Mouse (Mus musculus) forebrain, embryonic 11.5 days (tissue): ENCODE results near the gene Akap6. TPM values are rescaled to one million over a fixed set of nuclear protein-coding genes. Genes with fewer than 3 reads are reported as not detected.

Experiments
- ATAC-seq: fragments of 200-750 bp; cut with Nextera tagmentation; replicated peaks from 2 replicates; pipeline ENCODE4 v1.8.0; 2017; ENCODE audit warnings: moderate TSS enrichment; ENCODE audit not compliant: low FRiP score
- DNase-seq: peaks from one replicate; pipeline ENCODE4 v3.0.0-alpha.2; 2017; ENCODE audit warnings: low spot score
- H3K27ac ChIP-seq: fragments of 300-500 bp; sonication (generic); 2 replicates; pipeline ENCODE4 v1.5.1; 2014; ENCODE audit warnings: low read depth, low read length
- H3K27me3 ChIP-seq: fragments of 300-500 bp; sonication (generic); 2 replicates; pipeline ENCODE4 v1.6.1; 2014; ENCODE audit warnings: mild to moderate bottlenecking, low read length, mixed read lengths; ENCODE audit not compliant: control insufficient read depth, insufficient read depth
- H3K36me3 ChIP-seq: fragments of 300-500 bp; sonication (generic); 2 replicates; pipeline ENCODE4 v1.6.1; 2014; ENCODE audit warnings: mild to moderate bottlenecking, low read length, moderate library complexity, mixed read lengths; ENCODE audit not compliant: control insufficient read depth, insufficient read depth
- H3K4me1 ChIP-seq: fragments of 300-500 bp; sonication (generic); replicated peaks from 2 replicates; pipeline ENCODE4 v1.6.1; 2014; ENCODE audit warnings: low read length, mixed read lengths; ENCODE audit not compliant: control insufficient read depth, insufficient read depth
- H3K4me2 ChIP-seq: fragments of 300-500 bp; sonication (generic); 2 replicates; pipeline ENCODE4 v1.6.1; 2014; ENCODE audit warnings: low read depth, mild to moderate bottlenecking, low read length, moderate library complexity, mixed read lengths; ENCODE audit not compliant: severe bottlenecking
- H3K4me3 ChIP-seq: fragments of 300-500 bp; sonication (generic); 2 replicates; pipeline ENCODE4 v1.5.1; 2014; ENCODE audit warnings: low read depth, low read length
- H3K9ac ChIP-seq: fragments of 300-500 bp; sonication (generic); 2 replicates; pipeline ENCODE4 v1.6.1; 2014; ENCODE audit warnings: low read length
- H3K9me3 ChIP-seq: fragments of 300-500 bp; sonication (generic); 2 replicates; pipeline ENCODE4 v1.6.1; 2016; ENCODE audit warnings: low read length, mixed read lengths; ENCODE audit not compliant: control insufficient read depth
- whole genome bisulfite sequencing: fragments of 180-500 bp; shearing (Covaris S2); extraction: QIAGEN DNeasy Blood & Tissue Kit; methylation state at CpG from one replicate; pipeline ENCODE4 v1.1.7; 2014; 5-methylcytosine and 5-hydroxymethylcytosine counted together
- polyA plus RNA-seq: library from polyadenylated mRNA; unstranded; fragments of >200 nt; fragmentation: Nextera tagmentation; extraction: Ambion mirVana; gene quantifications from 2 replicates; pipeline ENCODE4 v1.2.1, GENCODE M21; 2014

Gene Akap6
- polyA plus RNA-seq, 1 experiment from 2014 or later: 13.2 TPM

DNA sequence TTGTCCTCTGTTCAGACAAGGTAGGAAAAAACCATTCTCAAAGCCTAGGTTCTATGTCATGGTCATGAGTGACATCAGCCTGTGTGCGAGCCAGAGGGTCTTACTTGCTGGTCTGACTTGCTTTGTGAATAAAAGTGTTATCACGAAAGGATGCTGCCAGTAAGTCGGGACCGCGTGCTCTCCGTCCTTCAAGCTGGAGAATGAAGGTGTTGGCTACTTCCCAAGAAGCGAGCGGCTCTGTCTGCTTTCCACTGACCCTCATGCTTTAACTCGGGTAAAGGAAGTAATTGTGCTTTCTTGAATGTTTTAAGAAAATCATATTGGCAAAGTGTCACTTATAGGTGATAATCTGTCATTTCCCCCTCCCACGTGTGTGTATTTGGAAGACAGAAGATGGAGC, 198.9 kb downstream of the Akap6 start:
- no peak overlapping the region for H3K4me3 ChIP-seq
- 90% methylated on average over 10 of the region's 10 CpGs for WGBS
- DNase-seq (peak; percentile 34), ATAC-seq (no peak)
- H3K9me3 ChIP-seq: no peaks in the 10 kb centered on the region
- H3K4me2 ChIP-seq: no peak overlapping the region
- H3K27me3 ChIP-seq: no peaks in the 10 kb centered on the region
- H3K36me3 ChIP-seq: no peaks in the 10 kb centered on the region
- no peak overlapping the region for H3K9ac ChIP-seq
- H3K27ac ChIP-seq: no peak overlapping the region
- no peaks in the 10 kb centered on the region for H3K4me1 ChIP-seq

DNA sequence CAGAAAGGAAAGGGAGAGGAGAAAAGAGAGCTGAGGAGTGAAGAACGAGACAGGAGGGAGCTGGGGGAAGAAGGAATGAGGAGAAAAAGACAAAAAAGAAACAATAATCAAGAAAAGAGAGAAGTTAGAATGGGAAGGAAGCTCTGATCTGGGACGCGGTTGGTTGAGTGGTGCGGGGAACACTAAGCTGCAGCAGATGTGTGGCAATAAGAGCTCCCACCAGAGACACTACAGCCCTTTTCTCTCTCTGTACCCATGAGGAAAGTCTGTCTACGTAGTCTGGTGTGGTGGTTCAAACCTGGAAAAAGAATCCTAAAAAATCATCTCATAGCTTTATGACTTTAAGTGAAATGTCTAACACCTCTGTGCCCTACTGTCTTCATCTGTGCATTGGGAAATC, 204.9 kb downstream of the Akap6 start:
- Histone ChIP-seq H3K27me3 (no peaks in the 10 kb centered on the region), H3K27ac (no peak overlapping the region), H3K4me1 (no peaks in the 10 kb centered on the region; the same call in 1 of the 2 replicates), H3K9ac (no peak overlapping the region), H3K9me3 (no peaks in the 10 kb centered on the region), H3K36me3 (no peaks in the 10 kb centered on the region), H3K4me3 (no peak overlapping the region), H3K4me2 (no peak overlapping the region)
- no peak for ATAC-seq
- no peak for DNase-seq
- 86% methylated on average over 5 of the region's 5 CpGs for WGBS

DNA sequence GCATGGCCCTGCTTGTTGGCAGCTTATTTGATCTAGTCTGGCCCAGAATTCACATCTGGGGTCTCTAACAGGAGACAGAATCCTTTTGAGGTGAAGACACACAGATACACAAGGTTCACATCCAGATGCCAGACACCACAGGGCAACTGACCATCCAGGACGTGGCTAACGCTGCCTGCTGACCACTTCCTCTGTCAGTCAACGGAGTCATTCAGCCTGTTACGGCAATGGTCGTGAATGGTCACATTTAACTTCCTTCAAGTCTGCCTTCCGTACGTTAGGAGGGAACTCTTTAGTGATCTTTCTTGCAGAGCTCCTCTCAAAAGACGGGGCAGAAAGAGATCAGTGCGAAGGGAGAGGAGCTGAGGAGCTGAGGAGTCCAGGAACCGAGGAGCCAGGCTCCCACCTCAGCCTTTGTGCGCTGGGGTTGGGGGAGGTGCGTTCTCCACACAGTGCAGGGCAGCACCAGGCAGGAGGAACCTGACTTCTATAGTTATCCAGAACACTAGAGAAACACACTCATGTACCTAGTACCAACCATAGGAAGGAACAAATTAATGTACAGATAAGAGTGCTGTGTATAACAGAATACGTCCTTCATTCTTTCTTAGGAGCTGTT, 209.4 kb downstream of the Akap6 start:
- H3K9me3 ChIP-seq: no peaks in the 10 kb centered on the region
- no peak overlapping the region for H3K9ac ChIP-seq
- no peaks in the 10 kb centered on the region for H3K36me3 ChIP-seq
- no peaks in the 10 kb centered on the region for H3K27me3 ChIP-seq
- H3K4me1 ChIP-seq: no peaks in the 10 kb centered on the region; the same call in 1 of the 2 replicates
- no peak overlapping the region for H3K4me3 ChIP-seq
- no peak for ATAC-seq
- no peak overlapping the region for H3K27ac ChIP-seq
- no peak for DNase-seq
- WGBS: 66% methylated on average over 13 of the region's 13 CpGs
- no peak overlapping the region for H3K4me2 ChIP-seq

- Histone ChIP-seq H3K4me1 (no peaks in the 10 kb centered on the region; the same call in 1 of the 2 replicates), H3K27me3 (no peaks in the 10 kb centered on the region)
- WGBS: 84% methylated on average over 13 of the region's 13 CpGs
Measured at GRCm38 (mm10) chr12:52910345-52910744, 211.2 kb downstream of the Akap6 start.

GRCm38 (mm10) chr12:52910819-52911218, 211.6 kb downstream of the Akap6 start:
- Histone ChIP-seq H3K4me3 (no peak overlapping the region), H3K27me3 (no peaks in the 10 kb centered on the region), H3K9ac (no peak overlapping the region), H3K9me3 (no peaks in the 10 kb centered on the region), H3K36me3 (no peaks in the 10 kb centered on the region), H3K4me2 (no peak overlapping the region), H3K27ac (no peak overlapping the region), H3K4me1 (no peaks in the 10 kb centered on the region)
- WGBS: 26% methylated on average over 8 of the region's 8 CpGs
- ATAC-seq (no peak), DNase-seq (peak; percentile 88)

More at GRCm38 (mm10) chr12:52910345-52910744, 211.2 kb downstream of the Akap6 start:
- H3K27ac ChIP-seq: no peak overlapping the region
- H3K36me3 ChIP-seq: no peaks in the 10 kb centered on the region
- no peak overlapping the region for H3K4me3 ChIP-seq
- DNase-seq (peak; percentile 38), ATAC-seq (no peak)
- H3K9ac ChIP-seq: no peak overlapping the region
- H3K9me3 ChIP-seq: no peaks in the 10 kb centered on the region
- H3K4me2 ChIP-seq: no peak overlapping the region

GRCm38 (mm10) chr12:52918939-52919338, 219.8 kb downstream of the Akap6 start:
- H3K9ac ChIP-seq: 0 out of 2 replicates have a peak overlapping the region, but pooled peaks have one; percentile 10
- no peaks in the 10 kb centered on the region for H3K27me3 ChIP-seq
- H3K4me2 ChIP-seq: no peak overlapping the region
- H3K4me1 ChIP-seq: no peaks in the 10 kb centered on the region
- no peak overlapping the region for H3K27ac ChIP-seq
- ATAC-seq: no peak
- no peak overlapping the region for H3K4me3 ChIP-seq
- H3K36me3 ChIP-seq: no peaks in the 10 kb centered on the region
- WGBS: 27% methylated on average over 11 of the region's 11 CpGs
- peak; percentile 76 for DNase-seq
- no peaks in the 10 kb centered on the region for H3K9me3 ChIP-seq

DNA sequence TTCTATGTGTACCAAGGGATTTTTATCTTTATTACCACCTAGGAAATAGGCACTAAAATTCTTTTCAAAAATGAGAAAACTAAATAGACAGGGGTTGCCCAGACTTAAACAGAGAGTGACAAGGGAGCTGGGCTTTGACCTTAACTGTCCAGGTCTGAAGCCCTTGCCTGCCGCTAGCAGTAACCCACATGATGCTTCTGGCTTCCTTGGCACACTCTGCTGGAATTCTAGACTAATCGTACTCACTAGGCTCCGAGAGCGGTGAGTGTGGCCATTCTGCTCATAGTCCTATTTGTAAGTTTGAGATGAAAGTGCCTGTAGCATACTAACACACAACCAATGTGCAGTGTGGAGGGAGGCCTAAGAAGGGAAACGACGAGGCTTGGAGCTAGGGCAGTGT, 223.3 kb downstream of the Akap6 start:
- Histone ChIP-seq H3K36me3 (no peaks in the 10 kb centered on the region), H3K9me3 (no peaks in the 10 kb centered on the region), H3K27me3 (no peaks in the 10 kb centered on the region), H3K4me2 (no peak overlapping the region), H3K4me1 (no peaks in the 10 kb centered on the region), H3K9ac (no peak overlapping the region), H3K27ac (no peak overlapping the region), H3K4me3 (no peak overlapping the region)
- no peak for ATAC-seq
- WGBS: 90% methylated on average over 6 of the region's 6 CpGs
- DNase-seq: no peak

- 80% methylated on average over 4 of the region's 4 CpGs for WGBS
- ATAC-seq: no peak
Measured at GRCm38 (mm10) chr12:52925448-52925847, 226.3 kb downstream of the Akap6 start.

GRCm38 (mm10) chr12:52933832-52934231, 234.6 kb downstream of the Akap6 start:
- Histone ChIP-seq H3K4me2 (no peak overlapping the region), H3K27ac (no peak overlapping the region), H3K4me1 (no peaks in the 10 kb centered on the region), H3K9ac (no peak overlapping the region), H3K27me3 (no peaks in the 10 kb centered on the region), H3K36me3 (no peaks in the 10 kb centered on the region), H3K9me3 (peaks cover 3% of the 10 kb centered on the region; the same call in 1 of the 2 replicates), H3K4me3 (no peak overlapping the region)
- 75% methylated on average over 7 of the region's 13 CpGs for WGBS
- ATAC-seq (no peak), DNase-seq (peak; percentile 50)

More at GRCm38 (mm10) chr12:52925448-52925847, 226.3 kb downstream of the Akap6 start:
- H3K4me1 ChIP-seq: no peaks in the 10 kb centered on the region
- H3K36me3 ChIP-seq: no peaks in the 10 kb centered on the region
- H3K9me3 ChIP-seq: no peaks in the 10 kb centered on the region
- DNase-seq: no peak
- no peak overlapping the region for H3K4me2 ChIP-seq
- no peak overlapping the region for H3K4me3 ChIP-seq
- H3K27ac ChIP-seq: no peak overlapping the region
- H3K9ac ChIP-seq: no peak overlapping the region
- no peaks in the 10 kb centered on the region for H3K27me3 ChIP-seq
